Mouse (Mus musculus) splenic B cell, adult 2 months (primary cell): ENCODE measurements around the gene Zfp536.

ENCODE experiments used
- DNase-seq: peaks from one replicate; pipeline ENCODE4 v3.0.0-alpha.2; 2011; ENCODE audit warnings: low read depth, low spot score
- H3K27me3 ChIP-seq: 2 replicates; pipeline ENCODE4 v1.6.1; 2012; ENCODE audit warnings: mild to moderate bottlenecking, low read length, moderate library complexity, mixed read lengths; ENCODE audit not compliant: control insufficient read depth, poor library complexity, insufficient read depth, severe bottlenecking
- H3K36me3 ChIP-seq: 2 replicates; pipeline ENCODE4 v1.6.1; 2012; ENCODE audit warnings: mild to moderate bottlenecking, low read length, moderate library complexity, mixed read lengths; ENCODE audit not compliant: control insufficient read depth, poor library complexity, insufficient read depth, severe bottlenecking

The Zfp536 gene

GRCm38 (mm10) chr7:37686366-37686765 lies 87.1 kb downstream of the Zfp536 start:
- Histone ChIP-seq H3K27me3 (no peaks in the 10 kb centered on the region), H3K36me3 (no peaks in the 10 kb centered on the region)
- no peak for DNase-seq

GRCm38 (mm10) chr7:37685247-37685646 lies 88.2 kb downstream of the Zfp536 start:
- H3K27me3 ChIP-seq = no peaks in the 10 kb centered on the region
- no peak for DNase-seq
- H3K36me3 ChIP-seq = no peaks in the 10 kb centered on the region

- no peak for DNase-seq
- H3K36me3 ChIP-seq = no peaks in the 10 kb centered on the region
- no peaks in the 10 kb centered on the region for H3K27me3 ChIP-seq
Observed at GRCm38 (mm10) chr7:37681335-37681734, 92.1 kb downstream of the Zfp536 start.

- DNase-seq = no peak
- Histone ChIP-seq H3K27me3 (no peaks in the 10 kb centered on the region), H3K36me3 (no peaks in the 10 kb centered on the region)
Observed at GRCm38 (mm10) chr7:37663676-37664365, 109.6 kb downstream of the Zfp536 start.

- DNase-seq = no peak
- Histone ChIP-seq H3K27me3 (no peaks in the 10 kb centered on the region), H3K36me3 (no peaks in the 10 kb centered on the region)
Observed at GRCm38 (mm10) chr7:37648671-37649070, 124.8 kb downstream of the Zfp536 start.

GRCm38 (mm10) chr7:37647917-37648615 lies 125.4 kb downstream of the Zfp536 start:
- DNase-seq = no peak
- Histone ChIP-seq H3K36me3 (no peaks in the 10 kb centered on the region), H3K27me3 (no peaks in the 10 kb centered on the region)

GRCm38 (mm10) chr7:37639740-37640397 lies 133.6 kb downstream of the Zfp536 start:
- H3K27me3 ChIP-seq = no peaks in the 10 kb centered on the region
- DNase-seq = no peak
- H3K36me3 ChIP-seq = no peaks in the 10 kb centered on the region

- no peak for DNase-seq
- Histone ChIP-seq H3K36me3 (no peaks in the 10 kb centered on the region), H3K27me3 (no peaks in the 10 kb centered on the region)
Observed at GRCm38 (mm10) chr7:37634812-37635211, 138.6 kb downstream of the Zfp536 start.

- Histone ChIP-seq H3K27me3 (no peaks in the 10 kb centered on the region), H3K36me3 (no peaks in the 10 kb centered on the region)
- DNase-seq = no peak
Observed at GRCm38 (mm10) chr7:37630410-37630809, 143.0 kb downstream of the Zfp536 start.

GRCm38 (mm10) chr7:37627897-37628510 lies 145.4 kb downstream of the Zfp536 start:
- no peaks in the 10 kb centered on the region for H3K27me3 ChIP-seq
- no peaks in the 10 kb centered on the region for H3K36me3 ChIP-seq
- DNase-seq = no peak

- Histone ChIP-seq H3K27me3 (no peaks in the 10 kb centered on the region), H3K36me3 (no peaks in the 10 kb centered on the region)
- no peak for DNase-seq
Observed at GRCm38 (mm10) chr7:37625758-37626157, 147.7 kb downstream of the Zfp536 start.

GRCm38 (mm10) chr7:37624759-37625340 lies 148.6 kb downstream of the Zfp536 start:
- no peaks in the 10 kb centered on the region for H3K36me3 ChIP-seq
- no peak for DNase-seq
- no peaks in the 10 kb centered on the region for H3K27me3 ChIP-seq

- no peaks in the 10 kb centered on the region for H3K27me3 ChIP-seq
- no peaks in the 10 kb centered on the region for H3K36me3 ChIP-seq
- no peak for DNase-seq
Observed at GRCm38 (mm10) chr7:37623903-37624758, 149.3 kb downstream of the Zfp536 start.

GRCm38 (mm10) chr7:37619254-37619653 lies 154.2 kb downstream of the Zfp536 start:
- DNase-seq = no peak
- Histone ChIP-seq H3K36me3 (no peaks in the 10 kb centered on the region), H3K27me3 (no peaks in the 10 kb centered on the region)
